Mouse (Mus musculus): Measurements from ENCODE around the gene Hspb7.

Gene Hspb7

DNA sequence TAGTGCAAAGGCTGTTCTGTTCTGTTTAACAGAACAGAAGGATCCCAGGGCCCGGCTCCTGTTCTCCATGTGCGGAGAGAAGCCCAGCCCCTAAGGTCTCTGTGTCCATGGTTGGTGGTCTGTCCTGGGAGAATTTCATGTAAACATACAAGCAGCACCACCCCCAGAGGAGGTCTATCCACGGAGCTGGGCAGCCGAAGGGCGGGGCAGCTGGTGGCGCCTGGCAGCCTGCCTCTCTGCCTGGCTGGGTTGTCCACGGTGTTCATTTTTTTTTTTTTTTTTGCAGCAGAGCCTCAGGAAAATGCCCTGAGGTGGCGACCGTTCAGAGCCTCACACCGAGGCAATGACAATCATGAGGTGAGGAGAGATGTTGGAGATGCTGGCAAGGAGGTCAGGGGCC, 48.0 kb downstream of the Hspb7 start:
- in situ Hi-C loops (cut with MboI, MseI): no loop called here

DNA sequence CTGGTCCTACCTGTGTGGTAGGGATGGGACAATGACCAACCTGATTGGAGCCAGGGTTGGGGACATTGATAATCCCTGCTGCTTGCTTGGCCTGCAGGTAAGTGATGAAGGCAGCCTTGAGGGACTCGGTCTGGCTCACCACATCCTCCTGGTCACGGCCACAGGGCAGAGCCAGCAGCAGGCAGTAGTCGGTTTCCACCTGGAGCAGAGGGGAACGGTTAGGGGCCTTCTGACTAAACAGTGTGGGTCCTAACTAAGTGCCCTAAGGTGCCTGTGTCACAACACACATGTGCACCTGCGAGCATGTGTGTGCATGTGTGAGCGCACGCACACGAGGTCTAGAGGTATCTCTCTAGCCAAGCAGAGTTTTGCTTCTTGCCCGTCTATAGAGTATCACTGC, 48.8 kb downstream of the Hspb7 start:
- in situ Hi-C loops (cut with MboI, MseI): no loop called here

DNA sequence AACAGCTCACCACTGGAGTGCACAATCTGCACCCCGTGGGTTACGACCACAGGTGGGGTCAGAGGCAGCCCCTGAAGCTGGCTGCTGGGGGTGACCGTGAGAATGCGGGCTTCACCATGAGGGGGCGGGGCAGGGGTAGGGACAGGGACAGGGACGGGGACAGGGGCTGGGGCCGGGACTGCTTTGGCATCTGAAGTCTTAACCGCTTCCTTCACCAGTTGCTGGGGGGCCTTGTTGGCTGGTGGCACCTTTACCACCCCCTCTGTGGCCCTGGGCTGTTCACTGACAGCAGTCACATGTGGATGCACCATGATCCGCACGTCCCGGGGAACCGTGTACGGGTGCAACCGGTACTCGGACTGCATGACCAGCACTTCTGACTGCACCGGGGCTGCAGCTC, 50.9 kb downstream of the Hspb7 start:
- in situ Hi-C loops (cut with MboI, MseI): no loop called here

DNA sequence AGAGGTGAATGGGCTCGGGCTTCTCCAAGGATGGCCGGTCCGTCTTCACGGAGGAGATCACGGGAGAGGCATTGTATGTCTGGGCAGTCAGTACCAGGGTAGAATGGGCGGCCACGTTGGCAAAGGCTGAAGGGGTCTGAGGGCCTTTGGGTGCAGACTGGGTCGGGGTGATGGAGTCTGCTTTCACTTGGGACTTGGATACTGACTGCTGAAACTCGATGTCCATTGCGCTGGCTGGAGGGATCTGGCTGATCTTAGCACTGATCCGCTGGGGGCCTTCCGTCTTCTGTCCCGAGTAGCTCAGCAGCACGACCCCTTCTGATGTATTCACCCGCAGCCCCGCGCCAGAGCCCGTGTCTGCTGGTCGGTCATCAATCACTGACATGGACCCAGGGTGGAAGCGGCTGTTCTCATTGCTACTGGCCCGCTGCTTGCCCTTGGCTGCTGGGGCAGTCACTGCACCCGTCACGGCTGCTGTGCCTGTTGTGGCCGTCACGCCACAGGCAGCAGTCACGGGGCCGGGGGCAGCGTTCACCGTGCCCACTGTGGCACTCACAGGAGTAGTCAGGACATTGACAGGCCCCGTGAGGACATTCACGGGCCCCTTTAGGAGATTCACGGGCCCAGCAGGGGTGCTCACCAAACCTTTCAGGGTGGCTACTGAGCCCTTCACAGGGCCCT, 52.2 kb downstream of the Hspb7 start:
- in situ Hi-C loops (cut with MboI, MseI): no loop called here

DNA sequence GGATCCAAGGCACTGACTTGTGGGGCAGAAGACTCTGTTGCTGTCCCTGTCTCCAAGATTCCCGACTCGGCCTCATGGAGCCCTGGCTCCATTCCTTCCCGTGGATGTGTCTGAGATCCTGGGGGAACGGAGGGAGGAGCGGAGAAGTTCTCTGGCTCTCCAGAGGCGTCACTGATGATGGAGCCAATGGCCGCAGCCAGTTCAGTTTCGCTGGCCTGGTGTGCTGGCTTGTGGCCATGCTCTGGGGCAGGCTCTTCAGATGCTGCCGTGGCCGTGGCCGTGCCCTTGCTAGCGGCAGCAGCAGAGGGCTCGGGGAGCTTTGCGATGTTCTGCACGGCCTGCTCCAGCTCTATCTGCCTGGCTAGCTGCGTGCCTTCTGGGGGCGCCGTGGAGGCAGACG, 53.9 kb downstream of the Hspb7 start:
- in situ Hi-C loops (cut with MboI, MseI): no loop called here
